Mouse (Mus musculus): Measurements from ENCODE around the gene Mndal. TPM values are rescaled to one million over a fixed set of nuclear protein-coding genes. Genes with fewer than 3 reads are reported as not detected.
A peak's percentile ranks its signal among the peaks of the same experiment; 100 is the strongest.
"Not testable (repeated sequence)": the region's sequence is repeated elsewhere in the genome, so short reads cannot be mapped to it uniquely, and the experiment has no call there.

Gene Mndal
- 0.71 and 0.86 TPM in 2 replicates for polyA plus RNA-seq (2012; rRNA removed)

DNA sequence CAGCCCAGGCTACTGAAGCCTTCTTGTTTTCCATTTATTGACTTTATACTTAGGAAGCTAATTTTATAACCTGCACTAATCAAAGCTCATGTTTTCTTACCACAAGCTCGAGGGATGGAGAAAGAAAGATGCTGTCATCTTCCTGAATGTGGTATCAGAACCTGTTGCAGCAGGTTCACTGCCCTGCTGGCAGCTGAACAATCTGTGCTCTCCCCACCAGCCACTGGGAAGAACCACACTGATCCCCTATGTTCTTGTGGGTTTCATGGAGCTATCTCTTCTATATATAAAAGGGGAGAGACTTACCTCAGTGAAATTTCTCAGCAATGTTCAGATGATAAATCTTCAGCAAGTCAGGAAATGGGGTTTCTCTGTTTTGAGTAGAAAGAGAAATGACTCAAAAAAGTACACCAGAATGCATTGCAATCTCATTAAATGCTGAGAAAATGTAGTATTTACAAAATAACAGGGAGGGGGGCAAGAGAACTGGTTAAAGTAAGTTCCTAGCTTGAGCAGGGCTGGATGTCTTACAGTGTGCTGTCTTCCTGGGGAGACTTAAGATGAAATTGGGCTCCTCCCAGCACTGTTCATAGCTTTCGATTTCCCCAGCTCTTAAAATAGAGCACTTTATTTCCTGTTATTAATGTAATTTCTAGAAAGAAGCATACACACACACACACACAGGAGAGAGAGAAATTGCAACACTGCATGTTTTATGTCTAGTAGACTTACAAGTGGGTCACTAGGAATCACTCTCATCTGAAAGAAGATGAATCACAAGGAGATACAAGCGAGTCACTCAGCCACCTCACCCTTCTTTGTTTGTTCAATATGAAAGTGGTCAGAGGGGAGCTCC, at the start of gene Mndal, which contains the start of gene Ifi203:
Gene Mndal (minus strand): TSS at position 568 of the 856 bp plus-strand sequence.
Gene Ifi203 (minus strand): TSS at position 749 of the 856 bp plus-strand sequence.
- DNase-seq (ENCODE audit: low read depth) = not testable (repeated sequence)

DNA sequence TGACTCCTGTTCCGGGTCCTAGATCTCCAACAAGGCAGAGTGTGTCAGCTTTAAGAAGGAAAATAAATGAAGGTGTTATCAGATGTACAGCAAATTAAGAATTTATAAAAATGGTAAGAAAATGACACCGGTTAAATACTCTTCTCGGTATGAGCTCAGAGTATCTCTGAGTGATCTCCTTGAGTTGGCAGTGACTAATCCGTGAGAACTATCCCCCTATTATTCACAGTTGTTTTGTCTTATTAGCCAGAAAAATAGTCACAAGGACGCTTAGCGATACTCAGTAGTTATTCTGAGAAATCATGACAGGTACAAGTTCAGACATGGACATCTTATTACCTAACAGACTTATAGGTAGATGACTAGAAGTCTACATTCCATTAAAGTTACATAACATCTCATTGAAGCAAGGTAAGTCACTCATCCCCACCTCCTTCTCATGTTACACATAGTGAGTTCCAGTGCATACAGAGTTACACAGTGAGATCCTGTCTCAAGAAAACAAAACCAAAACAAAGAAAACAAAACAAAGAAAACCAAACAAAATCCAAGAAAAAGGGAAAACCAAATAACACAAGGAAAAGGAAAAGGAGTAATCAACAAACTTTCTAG, 40.5 kb upstream of the Mndal start, which contains the start of gene Ifi202b:
Gene Ifi202b (minus strand): TSS at position 51 of the 612 bp plus-strand sequence.
- not testable (repeated sequence) for DNase-seq (ENCODE audit: low read depth)

DNA sequence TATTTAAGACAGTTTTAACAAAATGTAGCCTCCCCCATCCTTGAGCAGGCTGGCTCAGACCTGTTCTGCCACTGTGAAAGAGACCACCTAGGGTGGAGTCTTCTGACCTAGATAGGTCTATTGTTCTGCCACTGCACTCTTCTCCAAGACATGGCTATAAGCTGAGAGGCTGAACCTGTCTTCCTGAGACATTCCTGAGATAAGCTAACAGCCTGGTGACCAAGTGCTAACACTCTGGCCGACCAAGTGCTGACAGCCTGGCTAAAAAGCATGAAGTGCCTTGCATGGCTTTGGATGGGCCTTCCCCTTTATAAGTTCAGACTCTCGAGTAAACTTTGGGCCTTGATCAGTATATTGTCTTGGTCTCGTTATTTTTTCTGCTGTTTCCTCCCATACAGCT, 38.7 kb upstream of the Mndal start:
- DNase-seq (ENCODE audit: low read depth) = not testable (repeated sequence)

DNA sequence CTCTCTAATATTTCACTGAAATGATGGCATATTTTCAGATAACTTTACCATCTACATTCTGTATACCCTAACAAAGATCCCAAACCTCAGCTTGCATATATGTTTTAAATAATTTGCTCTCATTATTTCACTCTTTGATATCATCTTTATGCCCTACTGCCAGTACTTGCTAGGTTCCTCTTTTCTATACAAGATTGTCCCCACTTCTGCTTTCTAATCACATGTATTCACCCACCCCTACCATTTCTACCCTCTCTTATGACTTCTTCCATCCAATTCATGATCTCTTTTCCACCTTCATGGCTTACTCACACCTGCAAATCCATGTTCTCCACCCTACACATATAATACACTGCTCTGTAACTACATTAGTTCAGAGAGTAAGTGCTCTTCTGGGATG, 35.3 kb upstream of the Mndal start:
- no peak for DNase-seq (ENCODE audit: low read depth)
- TF ChIP-seq CTCF (IDR thresholded peaks at IDR 0.05; ENCODE audit: borderline replicate concordance, extremely low read depth, insufficient read depth, insufficient read length) (no peak), POLR2A (IDR thresholded peaks at IDR 0.05; ENCODE audit: borderline replicate concordance, extremely low read depth, insufficient read depth, insufficient read length, poor library complexity, severe bottlenecking) (no peak)

DNA sequence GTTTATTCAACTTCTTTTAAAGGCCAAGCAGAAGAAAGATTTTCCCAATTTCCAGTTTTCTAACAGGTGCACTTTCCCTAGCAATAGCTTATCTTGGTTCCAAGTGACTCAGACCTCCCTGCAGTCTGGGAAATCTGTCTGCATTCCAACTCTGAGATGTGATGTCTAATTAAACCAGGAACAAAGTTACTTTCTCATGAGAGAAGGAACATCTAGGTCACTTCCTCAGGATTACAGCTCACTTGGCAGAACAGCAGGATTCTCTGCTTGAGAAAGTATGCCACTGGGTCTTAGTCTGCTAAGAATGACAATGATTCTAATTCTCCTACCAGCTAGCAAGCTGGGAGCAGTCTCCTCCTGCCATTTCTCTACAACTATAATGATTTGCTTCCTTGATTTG, 30.8 kb upstream of the Mndal start:
- TF ChIP-seq POLR2A (IDR thresholded peaks at IDR 0.05; ENCODE audit: borderline replicate concordance, extremely low read depth, insufficient read depth, insufficient read length, poor library complexity, severe bottlenecking) (no peak), CTCF (IDR thresholded peaks at IDR 0.05; ENCODE audit: borderline replicate concordance, extremely low read depth, insufficient read depth, insufficient read length) (no peak)
- no peak for DNase-seq (ENCODE audit: low read depth)

DNA sequence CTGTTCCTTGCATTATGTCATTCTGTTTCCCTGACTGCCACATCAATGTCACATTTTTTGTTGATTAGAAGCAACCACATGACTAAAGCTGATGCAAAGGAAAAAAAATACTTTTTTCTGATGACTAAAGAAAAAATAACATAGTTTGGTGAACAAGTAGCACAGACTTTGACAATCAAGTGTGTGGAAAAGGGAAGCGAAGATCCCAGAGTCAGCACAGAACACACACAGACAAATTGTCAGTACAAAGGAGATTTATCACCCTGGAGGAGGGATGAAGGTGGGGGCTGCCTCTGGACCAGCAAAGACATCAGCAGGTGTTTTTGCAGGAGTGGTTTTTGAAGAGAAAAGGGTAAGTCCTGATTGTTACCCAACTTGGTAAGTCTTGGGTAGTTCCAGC, 19.2 kb upstream of the Mndal start:
- DNase-seq (ENCODE audit: low read depth) = not testable (repeated sequence)

DNA sequence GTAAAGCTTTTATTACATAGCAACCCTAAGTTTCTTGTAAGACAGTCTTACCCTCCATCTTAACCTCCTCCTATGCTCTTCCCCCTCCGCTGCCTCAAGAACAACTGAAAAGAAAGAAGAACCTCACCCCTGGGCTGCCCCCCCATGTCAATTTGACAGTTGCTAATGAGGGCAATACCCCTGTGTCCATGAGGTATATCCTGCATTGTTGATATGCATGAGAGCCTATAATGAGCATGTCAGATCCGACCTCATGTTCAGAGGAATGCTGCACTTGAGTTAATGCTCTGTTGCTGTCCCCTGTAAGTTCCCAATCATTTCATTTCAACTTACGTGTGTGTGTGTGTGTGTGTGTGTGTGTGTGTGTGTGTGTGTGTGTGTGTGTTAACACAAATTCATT, 17.7 kb upstream of the Mndal start:
- not testable (repeated sequence) for DNase-seq (ENCODE audit: low read depth)

DNA sequence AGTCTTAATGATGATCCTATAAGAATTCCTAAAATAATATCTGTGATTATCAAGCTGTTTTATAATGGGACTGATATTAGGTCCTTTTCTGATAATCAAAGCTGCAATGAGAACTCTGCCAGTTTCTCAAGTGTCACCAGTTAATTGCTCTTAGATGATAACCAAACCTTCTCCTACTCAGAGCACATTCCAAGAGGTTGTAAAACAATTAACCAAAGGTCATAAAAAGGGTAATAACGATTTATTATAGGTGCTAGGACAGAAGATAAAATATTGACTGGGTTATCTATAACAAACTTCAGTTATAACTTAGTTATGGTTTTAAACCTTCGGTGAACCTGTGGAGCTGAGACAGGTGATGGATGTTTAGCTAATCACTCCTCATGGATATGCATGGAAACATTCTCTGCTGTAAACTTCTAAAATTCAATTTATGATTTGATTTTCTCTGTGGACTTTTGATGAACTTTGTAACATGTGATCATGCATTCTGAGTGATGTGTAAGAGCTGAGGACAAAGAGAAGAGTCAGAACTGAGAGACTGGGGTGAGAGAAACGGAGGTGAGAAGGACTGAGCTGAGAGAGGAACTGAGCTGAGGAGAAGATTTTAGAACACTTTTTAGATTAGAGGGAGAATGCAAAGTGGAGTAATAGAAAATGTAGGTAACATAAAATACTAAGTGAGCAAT, 13.7 kb upstream of the Mndal start:
- not testable (repeated sequence) for DNase-seq (ENCODE audit: low read depth)

DNA sequence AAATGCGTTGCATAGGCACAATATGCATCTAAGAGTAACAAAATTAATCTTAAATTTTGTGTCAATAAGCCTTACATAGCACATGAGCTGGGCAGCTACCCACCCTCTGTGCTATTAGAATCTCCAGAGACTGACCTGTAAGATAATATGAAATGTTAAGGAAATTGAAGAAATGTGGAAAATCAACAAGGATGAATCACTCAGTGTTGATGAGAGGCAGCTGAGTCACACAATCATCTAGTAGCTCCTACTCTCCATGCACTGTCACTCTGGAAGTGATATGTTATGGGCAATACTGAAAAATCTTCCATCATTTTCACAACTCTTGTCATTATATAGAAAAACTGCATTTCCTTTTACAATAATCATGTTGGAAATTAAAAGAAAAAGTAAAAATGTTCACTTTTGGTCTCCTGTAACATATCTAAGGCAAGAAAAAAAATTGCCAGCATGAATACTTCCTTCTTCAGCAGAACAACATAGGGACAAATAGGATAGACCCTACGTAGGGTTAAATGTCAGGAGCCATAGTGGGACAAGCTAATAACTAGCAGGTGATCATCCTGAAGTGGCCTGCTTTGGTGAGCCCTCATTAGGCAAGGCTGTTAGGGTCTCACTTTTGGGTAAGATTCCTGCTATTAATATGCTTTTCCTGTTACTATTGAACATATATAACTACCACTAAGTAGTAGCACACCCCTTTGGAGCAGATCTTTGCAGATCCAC, 12.9 kb upstream of the Mndal start:
- DNase-seq (ENCODE audit: low read depth) = no peak
- TF ChIP-seq POLR2A (IDR thresholded peaks at IDR 0.05; ENCODE audit: borderline replicate concordance, extremely low read depth, insufficient read depth, insufficient read length, poor library complexity, severe bottlenecking) (no peak), CTCF (IDR thresholded peaks at IDR 0.05; ENCODE audit: borderline replicate concordance, extremely low read depth, insufficient read depth, insufficient read length) (no peak)

DNA sequence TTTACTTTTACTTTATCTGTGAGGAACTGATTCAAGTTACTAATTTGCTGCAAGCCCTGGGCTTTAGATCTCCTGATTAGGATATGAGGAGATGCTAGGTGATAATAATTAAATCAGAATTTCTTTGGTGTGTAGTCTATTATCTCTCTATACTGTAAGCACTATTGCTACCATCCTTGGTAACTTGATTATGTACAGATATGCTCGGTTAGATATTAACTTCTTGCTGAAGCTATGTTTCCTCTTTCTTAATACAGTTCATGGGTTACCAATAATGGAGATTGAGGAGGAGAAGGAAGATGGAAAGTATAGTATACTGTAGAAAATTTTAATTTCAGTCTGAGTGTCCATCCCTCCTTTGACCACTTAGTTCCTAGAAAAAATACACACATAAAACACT, 11.3 kb upstream of the Mndal start:
- DNase-seq (ENCODE audit: low read depth) = no peak
- no peak for TF ChIP-seq POLR2A (IDR thresholded peaks at IDR 0.05; ENCODE audit: borderline replicate concordance, extremely low read depth, insufficient read depth, insufficient read length, poor library complexity, severe bottlenecking)
- TF ChIP-seq CTCF (IDR thresholded peaks at IDR 0.05; ENCODE audit: borderline replicate concordance, extremely low read depth, insufficient read depth, insufficient read length) = no peak

DNA sequence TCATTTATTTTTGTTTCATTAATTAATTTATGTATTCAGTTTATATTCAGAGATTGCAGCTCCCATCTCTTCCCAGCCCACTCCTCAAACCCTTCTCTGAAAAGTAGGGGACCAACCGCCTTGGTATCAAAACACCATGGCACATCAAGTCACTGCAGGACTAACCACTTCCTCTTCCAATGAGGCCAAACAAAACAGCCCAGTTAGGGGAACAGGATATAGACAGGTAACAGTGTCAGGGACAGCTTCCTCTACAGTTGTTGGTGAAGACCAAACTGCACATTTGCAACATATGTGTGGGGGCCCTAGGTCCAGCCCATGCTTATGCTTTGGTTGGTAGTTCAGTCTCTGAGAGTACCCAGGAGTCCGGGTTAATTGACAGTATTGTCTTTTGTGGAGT, 6.8 kb upstream of the Mndal start:
- DNase-seq (ENCODE audit: low read depth) = not testable (repeated sequence)

DNA sequence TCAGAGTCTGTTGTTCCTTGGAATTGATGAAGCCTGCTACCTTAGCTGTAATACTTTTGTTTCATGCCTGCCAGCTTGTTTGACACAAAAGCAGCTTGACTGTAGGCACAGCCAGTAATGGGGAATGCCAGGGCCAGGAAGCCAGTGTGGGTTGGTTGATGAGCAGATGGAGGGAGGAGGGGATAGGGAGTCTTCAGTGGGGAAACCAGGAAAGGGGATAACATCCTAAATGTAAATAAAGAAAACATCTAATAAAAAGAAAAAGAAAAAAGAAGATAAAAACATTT, 432 bp upstream of the Mndal start:
- DNase-seq (ENCODE audit: low read depth) = peak; percentile 15

DNA sequence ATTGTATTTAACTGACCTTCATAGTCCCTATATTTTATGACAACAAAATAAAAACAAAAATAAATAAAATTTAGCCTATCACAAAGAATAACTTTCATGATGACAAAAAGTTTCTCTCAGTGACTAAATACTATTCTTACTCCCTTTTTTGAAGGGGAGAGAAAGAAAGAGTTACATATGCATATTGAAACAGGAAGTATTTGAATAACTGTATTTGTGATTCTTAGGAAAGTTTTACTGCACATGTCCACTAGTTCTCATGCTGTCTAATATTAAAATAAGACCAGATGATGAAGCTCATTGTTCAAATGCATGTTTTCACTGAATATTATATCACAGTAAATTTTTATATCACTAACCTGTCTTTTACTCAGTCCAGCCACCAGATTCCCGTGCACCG, 769 bp downstream of the Mndal start:
- not testable (repeated sequence) for DNase-seq (ENCODE audit: low read depth)

DNA sequence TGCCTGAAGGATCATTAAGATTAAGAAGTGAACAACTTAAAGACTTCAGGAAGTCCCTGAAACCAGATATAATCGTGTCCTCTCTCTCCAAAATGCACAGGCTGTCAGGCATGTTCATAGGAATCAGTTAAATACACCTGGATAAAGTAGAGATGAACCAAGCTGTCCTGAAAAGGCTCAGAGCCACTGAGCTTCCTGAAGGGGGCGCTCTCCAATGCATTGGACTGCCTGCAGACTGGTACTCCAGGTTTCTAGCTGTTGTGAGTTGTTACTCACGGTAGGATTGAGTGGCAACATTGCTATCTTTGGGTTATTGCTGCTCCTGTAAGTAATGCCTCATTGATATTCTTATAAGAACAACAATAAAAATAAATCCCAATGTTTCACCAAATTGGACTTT, 23.0 kb downstream of the Mndal start:
- not testable (repeated sequence) for DNase-seq (ENCODE audit: low read depth)
